Mouse (Mus musculus): ENCODE results near the gene Arhgdib.

DNA sequence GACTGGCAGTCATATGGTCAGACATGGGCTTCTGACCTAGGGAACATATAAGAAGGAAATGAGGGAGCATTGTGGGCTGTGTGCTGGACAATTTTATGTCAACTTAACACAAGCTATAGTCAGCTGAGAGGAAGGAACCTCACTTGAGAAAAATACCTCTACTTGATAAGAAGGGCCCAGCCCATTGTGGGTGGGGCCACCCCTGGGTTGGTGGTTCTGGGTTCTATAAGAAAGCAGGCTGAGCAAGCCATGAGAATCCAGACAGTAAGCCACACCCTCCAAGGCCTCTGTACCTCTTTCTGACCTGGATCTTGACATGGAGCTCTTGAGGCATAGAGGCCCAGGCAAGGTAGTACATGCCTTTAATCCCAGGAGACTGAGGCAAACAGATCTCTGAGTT, 1.7 kb upstream of the Arhgdib start:
- TF ChIP-seq POLR2A (IDR thresholded peaks at IDR 0.05; ENCODE audit: borderline replicate concordance, low read depth, low read length), result no peak
- TF ChIP-seq CTCF (IDR thresholded peaks at IDR 0.05; ENCODE audit: low read depth, low read length), result no peak

Data from bone marrow macrophage, adult 2 months (primary cell).